Mouse (Mus musculus): ENCODE results near the gene Slc23a4.

Slc23a4 gene

DNA sequence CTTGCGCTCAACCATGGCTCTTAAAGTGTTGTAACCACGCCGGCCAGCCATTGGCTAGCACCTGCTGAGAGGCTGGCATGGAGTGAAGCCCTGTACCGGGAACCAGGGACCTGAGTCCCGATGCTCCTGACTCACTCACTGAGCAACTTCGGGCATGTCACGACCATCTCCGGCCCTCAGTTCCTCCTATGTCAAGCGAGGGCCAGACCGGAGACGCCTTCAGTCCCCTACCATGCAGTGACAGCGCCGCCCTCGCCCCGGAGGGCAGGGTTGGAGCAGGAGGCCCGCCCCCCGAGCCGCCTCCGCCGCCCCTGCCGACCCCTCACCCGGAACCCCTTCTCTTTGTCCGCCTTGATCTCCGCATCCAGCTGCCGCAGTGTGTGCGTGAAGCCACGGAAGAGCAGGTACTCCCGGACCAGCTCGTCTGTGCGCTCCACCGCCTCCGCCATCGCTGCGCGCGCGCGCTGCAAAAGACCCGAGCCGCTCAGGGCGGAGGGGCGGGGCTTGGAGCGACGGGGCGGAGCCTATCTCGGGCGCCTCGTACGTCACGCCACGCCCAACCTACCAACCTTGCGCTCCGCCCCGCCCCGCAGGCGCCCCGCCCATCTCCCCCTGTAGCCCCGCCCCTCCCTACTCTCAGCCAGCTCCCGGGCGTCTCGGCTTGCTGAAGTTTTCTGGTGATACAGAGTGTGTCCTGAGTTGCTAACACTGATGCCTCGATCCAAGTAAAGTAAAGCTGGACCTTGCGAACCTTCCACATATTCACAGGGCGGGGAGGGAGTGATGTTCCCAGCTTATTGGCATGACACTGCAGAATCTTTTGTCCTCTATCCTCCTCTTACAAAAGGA lies 77.6 kb downstream of the Slc23a4 start, which contains the start of gene Wdr91:
Wdr91 (minus strand) TSS at position 506 of the 849 bp plus-strand sequence.
- peak; percentile 95 for DNase-seq

- DNase-seq: no peak
Measured at GRCm38 (mm10) chr6:34909631-34910345, 78.4 kb downstream of the Slc23a4 start.

- no peak for DNase-seq
Measured at GRCm38 (mm10) chr6:34907696-34908260, 80.4 kb downstream of the Slc23a4 start.

DNA sequence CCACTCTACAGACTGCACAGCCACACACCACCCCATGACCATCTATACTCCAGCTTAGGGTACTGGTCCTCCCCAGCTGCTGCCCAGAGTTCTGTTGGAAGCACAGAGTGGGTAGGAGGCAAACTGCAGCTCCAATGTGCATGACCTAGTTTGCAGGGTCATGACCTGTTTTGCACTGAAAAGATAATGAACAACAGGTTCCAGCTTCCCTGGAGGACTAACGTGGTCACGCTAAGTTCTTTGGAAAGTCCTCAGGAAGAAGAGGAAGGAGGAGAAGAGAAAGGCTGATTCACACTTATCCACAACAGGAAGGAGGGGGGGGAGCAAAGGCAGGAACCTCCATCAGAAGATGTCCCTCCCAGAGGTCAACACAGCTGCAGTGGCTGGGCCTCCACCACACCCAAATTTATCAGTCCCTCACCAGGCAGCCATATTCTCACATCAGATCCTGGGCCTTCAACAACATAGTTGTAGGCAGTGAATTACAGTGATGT lies 81.0 kb downstream of the Slc23a4 start:
- DNase-seq: no peak

DNA sequence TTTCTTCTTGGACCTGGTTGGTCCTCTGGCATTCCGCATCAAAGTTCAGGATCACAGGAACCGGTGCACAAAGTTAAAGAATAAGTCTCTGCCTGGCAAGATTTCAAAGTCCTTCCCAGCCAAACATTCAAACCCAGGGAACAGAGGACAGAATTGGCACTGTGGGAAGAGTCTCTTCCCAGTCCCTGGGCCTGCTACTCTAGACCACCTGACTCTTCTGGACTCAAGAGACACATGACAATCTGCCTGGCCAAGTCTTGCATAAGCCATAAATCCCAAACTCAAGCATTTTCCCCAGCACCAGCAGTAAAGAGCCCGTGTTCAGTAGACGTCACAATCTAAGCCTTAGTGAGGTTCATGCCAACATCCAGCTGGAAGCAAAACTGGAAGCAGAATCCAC lies 81.5 kb downstream of the Slc23a4 start:
- no peak for DNase-seq

- DNase-seq: no peak
Measured at GRCm38 (mm10) chr6:34906125-34906524, 82.1 kb downstream of the Slc23a4 start.

DNA sequence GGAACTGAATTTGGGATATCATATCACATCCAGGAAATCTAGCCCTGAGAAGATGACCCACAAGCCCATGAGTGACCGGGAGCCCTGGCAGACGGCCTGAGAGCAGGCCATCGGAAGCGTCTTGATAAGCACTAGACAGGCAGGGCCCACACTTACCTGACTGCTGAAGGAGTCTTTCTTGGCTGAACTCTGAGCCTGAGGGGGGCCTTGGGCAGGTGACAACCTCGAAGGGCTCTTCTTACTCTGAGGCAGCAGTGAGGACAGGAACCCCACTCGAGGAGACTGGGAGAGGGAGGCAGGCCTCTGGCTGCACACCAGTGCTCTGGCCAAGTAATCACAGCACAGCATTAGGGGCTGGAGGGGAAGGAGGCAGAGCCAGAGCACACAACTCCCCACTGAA lies 83.8 kb downstream of the Slc23a4 start:
- DNase-seq: no peak

DNA sequence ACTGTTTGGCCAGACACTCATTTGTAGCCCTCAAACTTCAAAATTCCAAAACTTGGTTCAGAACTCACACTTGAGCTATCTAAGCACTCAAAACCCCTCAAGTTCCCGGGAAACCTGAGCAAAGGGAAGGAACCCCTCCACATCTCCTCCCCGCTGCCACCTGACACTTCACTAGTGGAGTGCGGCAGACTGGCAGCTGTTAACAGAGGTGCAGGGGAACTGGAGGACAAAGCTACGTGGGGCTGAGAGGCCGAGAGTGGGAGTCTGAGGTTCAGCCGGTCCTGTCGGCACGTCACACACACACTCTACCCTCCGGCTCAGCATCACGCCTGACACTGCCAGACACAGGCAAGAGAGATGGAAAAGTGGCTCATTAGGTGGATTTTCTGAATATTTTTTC lies 84.4 kb downstream of the Slc23a4 start:
- DNase-seq: no peak

DNA sequence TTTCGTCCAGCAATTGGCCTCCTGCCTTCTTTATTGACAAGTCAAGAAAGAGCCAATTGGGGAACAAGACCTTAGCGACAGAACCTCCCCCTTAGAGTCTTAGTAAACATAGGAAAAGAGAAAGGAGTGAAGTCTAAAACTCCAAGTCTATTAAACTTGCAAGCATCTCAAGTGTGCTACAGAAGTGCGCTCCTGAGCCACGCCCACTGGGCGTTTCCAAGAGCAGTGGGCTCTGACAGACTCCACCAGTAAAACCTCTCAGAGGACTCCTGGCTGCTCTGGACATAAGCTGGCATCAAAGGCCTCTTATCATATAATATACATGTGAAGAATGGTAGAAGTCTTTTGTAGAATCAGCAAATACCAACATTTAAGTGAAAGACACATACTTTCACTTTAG lies 84.8 kb downstream of the Slc23a4 start:
- DNase-seq: no peak

DNA sequence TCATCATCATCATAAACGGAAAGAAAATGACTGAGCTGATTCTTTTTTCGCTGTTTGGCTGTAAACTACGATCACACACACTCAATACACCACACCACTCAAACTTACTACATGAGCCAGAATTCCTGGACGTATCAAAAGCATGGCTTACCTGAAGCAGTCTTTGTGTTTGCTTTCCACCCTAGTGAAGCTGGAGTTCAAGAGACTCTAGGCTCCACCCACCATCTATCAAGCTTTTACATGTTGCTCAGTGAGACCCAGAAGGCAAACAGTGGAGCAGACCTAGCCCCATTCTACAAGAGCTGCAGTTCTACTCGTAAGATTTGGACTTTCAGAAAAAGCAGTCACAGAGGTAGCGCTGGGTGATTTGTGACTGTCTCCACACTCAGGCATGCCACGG lies 85.6 kb downstream of the Slc23a4 start:
- DNase-seq: no peak

GRCm38 (mm10) chr6:34901911-34902444 lies 86.2 kb downstream of the Slc23a4 start:
- no peak for DNase-seq

- DNase-seq: no peak
Measured at GRCm38 (mm10) chr6:34900990-34901389, 87.2 kb downstream of the Slc23a4 start.

DNA sequence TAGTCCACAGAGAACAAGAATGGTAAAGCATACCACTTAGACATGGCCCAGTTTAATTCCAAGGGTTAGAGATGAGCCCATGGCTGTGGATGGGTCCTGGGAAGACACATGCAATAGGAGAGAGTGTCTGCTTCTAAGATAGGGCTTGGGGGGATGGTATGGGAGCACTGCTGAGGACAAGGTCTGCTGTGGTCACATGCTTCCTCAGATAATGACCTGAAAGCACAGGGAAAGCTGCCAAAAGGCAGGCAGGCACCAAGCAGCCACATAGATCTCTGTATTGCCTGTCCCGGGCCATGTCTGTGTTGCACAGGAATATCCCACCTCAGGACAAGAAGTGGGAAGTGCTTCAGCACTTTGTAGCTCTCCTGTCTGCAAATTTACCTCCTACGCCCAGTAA lies 89.1 kb downstream of the Slc23a4 start:
- DNase-seq: no peak

- no peak for DNase-seq
Measured at GRCm38 (mm10) chr6:34896168-34896780, 91.9 kb downstream of the Slc23a4 start.

DNA sequence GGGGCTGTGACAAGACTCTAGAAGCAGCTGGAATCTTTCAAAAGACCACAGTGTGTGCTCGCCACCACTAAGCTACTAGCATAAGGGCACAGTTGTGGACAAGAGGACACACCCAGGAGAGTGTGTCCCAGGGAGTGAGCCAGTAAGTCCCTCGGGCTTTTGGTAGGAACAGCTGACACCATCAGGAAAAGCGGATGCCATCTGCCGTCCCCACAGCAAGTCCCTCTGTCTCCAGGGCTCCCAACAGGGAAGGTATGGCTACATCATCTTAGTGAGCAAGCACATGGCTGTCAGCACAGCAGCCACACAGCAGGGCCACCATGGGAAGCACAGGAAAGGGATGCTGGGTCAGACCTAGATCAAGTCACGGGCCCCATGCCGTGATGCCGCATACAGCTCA lies 92.6 kb downstream of the Slc23a4 start:
- no peak for DNase-seq
